Mouse (Mus musculus): ENCODE measurements around the gene Hip1. TPM values are rescaled to one million over a fixed set of nuclear protein-coding genes. Genes with fewer than 3 reads are reported as not detected.

Hip1 gene
- 18.3 and 21.8 TPM in 2 replicates for polyA plus RNA-seq (2012; rRNA removed)

DNA sequence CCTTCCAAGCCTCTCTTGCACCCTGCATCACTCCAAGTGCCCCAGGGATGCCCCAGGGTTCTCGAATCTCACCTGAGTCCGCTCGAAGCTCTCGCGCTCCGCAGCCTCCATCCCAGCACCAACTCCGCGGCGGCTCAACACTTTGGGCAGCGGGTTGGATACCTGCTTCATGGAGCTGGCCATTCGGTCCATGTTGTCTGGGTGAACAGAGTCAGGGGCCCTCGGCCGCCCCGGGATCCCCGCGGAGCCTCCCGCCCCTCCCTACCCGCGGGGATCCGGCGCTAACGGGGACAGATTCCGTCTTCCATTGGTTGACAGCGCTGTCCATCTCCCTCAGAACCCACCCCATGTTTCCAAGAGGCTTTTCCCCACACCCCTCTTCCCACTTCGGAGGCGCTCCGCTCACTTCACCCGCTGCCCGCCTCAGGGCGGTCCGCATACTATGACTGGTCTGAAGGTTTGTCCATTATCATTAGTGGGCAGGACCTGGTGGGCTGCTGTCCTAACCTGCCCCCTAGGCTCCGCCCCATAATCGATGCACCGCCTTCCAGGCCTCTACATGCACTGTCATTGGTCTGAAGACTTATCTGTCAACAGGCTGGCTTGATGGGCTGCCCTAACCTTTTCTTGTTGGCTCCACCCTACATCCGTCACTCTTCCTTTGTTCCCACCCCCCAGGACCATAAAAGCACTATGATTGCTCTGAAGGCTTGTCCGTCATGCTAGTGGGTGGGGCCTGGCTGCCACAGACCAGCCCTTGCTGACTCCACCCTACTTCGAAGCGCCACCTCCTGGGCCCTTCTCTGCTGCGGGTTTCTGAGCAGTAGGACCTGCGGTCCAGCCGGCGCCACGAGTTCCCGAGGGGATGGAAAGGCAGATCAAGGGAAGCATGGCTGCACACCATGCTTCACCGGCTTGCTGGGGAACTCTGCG is at the start of gene Hip1:
Gene Hip1 (minus strand): TSS at position 256 of the 933 bp plus-strand sequence.
- WGBS = under 1% methylated on average over 46 of the region's 46 CpGs
- Histone ChIP-seq H3K27ac (ENCODE audit: insufficient read depth, low read length) (peak within 1 kb of the TSS; percentile 25), H3K27me3 (ENCODE audit: control insufficient read depth, insufficient read depth, low read length) (no peaks in the 10 kb centered on the region), H3K4me3 (ENCODE audit: extremely low read depth, insufficient read depth, insufficient read length) (peak within 1 kb of the TSS; percentile 77), H3K36me3 (ENCODE audit: control insufficient read depth, insufficient read depth, low read length) (no peaks in the 10 kb centered on the region), H3K4me1 (ENCODE audit: control insufficient read depth, insufficient read depth, insufficient read length) (peaks cover 6% of the 10 kb centered on the region; the same call in 1 of the 2 replicates)
- peak; percentile 94 to 98 for DNase-seq (ENCODE audit: low read depth in 1 of 2, low spot score in 2 of 2)
- TF ChIP-seq CTCF (IDR thresholded peaks at IDR 0.05; ENCODE audit: extremely low read depth, insufficient read depth, insufficient read length, insufficient replicate concordance) (peak; percentile 36; the same call in 1 of the 2 replicates), POLR2A (IDR thresholded peaks at IDR 0.05; ENCODE audit: low read depth, low read length) (no peak)

DNA sequence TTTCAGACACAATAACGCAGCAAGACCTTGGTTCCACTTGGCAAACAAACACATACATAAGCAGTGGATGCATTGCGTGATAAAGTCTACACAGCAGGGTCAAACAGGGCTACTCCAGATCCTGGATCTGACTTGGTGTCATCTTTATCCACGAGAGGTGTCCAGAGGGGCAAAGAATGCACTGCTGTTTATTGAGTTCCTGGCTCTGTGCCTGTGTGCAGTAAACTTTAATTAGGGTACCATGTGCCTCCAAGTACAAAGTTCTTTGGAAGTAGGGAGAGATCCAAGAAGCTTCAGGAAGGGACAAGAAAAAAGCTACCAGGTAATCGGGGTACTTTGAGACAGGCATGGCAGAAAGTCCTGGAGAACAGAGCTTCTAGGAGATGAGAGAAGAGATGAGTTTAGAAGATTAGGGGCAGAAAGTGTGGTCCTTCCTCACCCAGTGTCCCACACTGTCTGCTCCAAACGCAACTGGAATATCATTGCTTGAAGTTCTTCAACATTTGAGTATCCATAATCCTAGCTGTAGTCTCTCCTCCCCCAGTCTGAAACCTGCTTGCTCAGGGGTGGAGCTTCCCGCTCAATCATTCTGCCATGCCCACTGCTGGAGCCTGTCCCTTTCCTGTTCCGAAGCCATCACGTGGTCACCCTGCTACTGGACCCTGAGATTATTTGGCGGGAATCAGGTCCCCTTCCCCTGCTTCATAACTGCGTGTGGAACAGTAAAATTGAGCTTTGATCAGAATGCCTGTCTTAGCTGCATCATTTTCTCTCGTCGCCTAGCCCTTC is 45.3 kb upstream of the Hip1 start:
- no peaks in the 10 kb centered on the region for H3K36me3 ChIP-seq (ENCODE audit: control insufficient read depth, insufficient read depth, low read length)
- no peak for DNase-seq (ENCODE audit: low read depth in 1 of 2, low spot score in 2 of 2)
- no peak overlapping the region for H3K27ac ChIP-seq (ENCODE audit: insufficient read depth, low read length)
- 83% methylated on average over 12 of the region's 12 CpGs for WGBS
- TF ChIP-seq CTCF (IDR thresholded peaks at IDR 0.05; ENCODE audit: extremely low read depth, insufficient read depth, insufficient read length, insufficient replicate concordance) (no peak), POLR2A (IDR thresholded peaks at IDR 0.05; ENCODE audit: low read depth, low read length) (no peak)
- H3K4me3 ChIP-seq (ENCODE audit: extremely low read depth, insufficient read depth, insufficient read length) = no peak overlapping the region
- no peaks in the 10 kb centered on the region for H3K4me1 ChIP-seq (ENCODE audit: control insufficient read depth, insufficient read depth, insufficient read length)
- no peaks in the 10 kb centered on the region for H3K27me3 ChIP-seq (ENCODE audit: control insufficient read depth, insufficient read depth, low read length)

DNA sequence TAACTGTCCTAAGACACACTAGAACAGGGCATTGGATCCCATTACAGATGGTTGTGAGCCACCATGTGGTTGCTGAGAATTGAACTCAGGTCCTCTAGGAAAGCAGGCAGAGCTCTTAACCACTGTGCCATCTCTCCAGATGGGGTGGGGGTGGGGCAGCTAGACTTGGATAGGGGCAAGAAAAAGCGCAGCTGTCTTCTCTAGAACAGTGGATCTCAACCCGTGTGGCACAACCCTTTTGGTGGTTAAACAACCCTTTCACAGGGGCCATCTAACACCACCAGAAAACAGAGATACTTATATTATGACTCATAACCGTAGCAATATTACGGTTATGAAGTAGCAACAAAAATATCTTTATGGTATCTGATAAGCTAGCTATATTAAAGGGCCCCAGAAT is 42.8 kb upstream of the Hip1 start:
- H3K27ac ChIP-seq (ENCODE audit: insufficient read depth, low read length) = no peak overlapping the region
- TF ChIP-seq POLR2A (IDR thresholded peaks at IDR 0.05; ENCODE audit: low read depth, low read length) (no peak), CTCF (IDR thresholded peaks at IDR 0.05; ENCODE audit: extremely low read depth, insufficient read depth, insufficient read length, insufficient replicate concordance) (no peak)
- no peak overlapping the region for H3K4me3 ChIP-seq (ENCODE audit: extremely low read depth, insufficient read depth, insufficient read length)
- no peaks in the 10 kb centered on the region for H3K27me3 ChIP-seq (ENCODE audit: control insufficient read depth, insufficient read depth, low read length)
- H3K4me1 ChIP-seq (ENCODE audit: control insufficient read depth, insufficient read depth, insufficient read length) = no peaks in the 10 kb centered on the region
- no peaks in the 10 kb centered on the region for H3K36me3 ChIP-seq (ENCODE audit: control insufficient read depth, insufficient read depth, low read length)
- no peak for DNase-seq (ENCODE audit: low read depth in 1 of 2, low spot score in 2 of 2)
- WGBS = 77% methylated on average over 4 of the region's 4 CpGs

DNA sequence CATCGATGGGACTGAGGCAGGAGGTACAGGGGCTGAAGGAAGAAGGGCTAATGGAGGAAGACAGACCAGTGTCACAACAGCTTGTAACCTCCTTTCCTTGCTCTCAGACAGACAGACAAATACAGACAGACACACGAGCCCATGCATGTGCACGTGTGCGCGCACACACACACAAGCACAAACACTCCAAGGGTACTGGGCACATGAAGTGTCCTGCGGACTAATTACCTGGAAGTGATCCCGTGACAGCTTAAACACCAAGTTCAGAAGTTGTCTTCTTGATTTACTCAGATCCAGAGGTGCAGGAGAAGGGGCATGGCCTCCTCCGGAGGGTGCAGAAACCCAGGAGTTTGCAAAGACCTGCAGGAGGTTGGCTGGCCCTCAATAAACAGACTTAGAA is 40.8 kb upstream of the Hip1 start:
- no peaks in the 10 kb centered on the region for H3K27me3 ChIP-seq (ENCODE audit: control insufficient read depth, insufficient read depth, low read length)
- no peak overlapping the region for H3K4me3 ChIP-seq (ENCODE audit: extremely low read depth, insufficient read depth, insufficient read length)
- no peak for DNase-seq (ENCODE audit: low read depth in 1 of 2, low spot score in 2 of 2)
- H3K27ac ChIP-seq (ENCODE audit: insufficient read depth, low read length) = no peak overlapping the region
- H3K36me3 ChIP-seq (ENCODE audit: control insufficient read depth, insufficient read depth, low read length) = no peaks in the 10 kb centered on the region
- no peak for TF ChIP-seq POLR2A (IDR thresholded peaks at IDR 0.05; ENCODE audit: low read depth, low read length)
- no peak for TF ChIP-seq CTCF (IDR thresholded peaks at IDR 0.05; ENCODE audit: extremely low read depth, insufficient read depth, insufficient read length, insufficient replicate concordance)
- H3K4me1 ChIP-seq (ENCODE audit: control insufficient read depth, insufficient read depth, insufficient read length) = no peaks in the 10 kb centered on the region
- 92% methylated on average over 8 of the region's 8 CpGs for WGBS

DNA sequence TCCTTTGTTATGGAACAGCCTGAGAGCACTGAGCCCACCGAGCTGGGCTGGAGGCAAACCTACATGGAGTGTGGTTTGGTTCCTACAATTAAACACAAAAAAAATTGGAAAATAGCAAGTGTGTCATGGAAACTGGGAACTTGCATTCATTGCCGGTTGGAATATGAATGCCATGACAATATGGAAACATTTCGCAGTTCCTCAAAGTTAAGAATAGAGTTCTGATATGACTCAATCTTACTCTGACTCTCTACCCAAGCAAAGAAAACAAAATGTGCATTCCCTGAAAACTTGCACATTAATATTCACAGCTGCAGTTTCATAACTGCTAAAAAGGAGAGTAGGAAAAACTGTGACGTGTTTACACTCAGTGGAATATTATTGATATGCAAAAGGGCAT is 37.4 kb upstream of the Hip1 start:
- no peaks in the 10 kb centered on the region for H3K27me3 ChIP-seq (ENCODE audit: control insufficient read depth, insufficient read depth, low read length)
- 84% methylated on average over 4 of the region's 4 CpGs for WGBS
- no peak for TF ChIP-seq POLR2A (IDR thresholded peaks at IDR 0.05; ENCODE audit: low read depth, low read length)
- TF ChIP-seq CTCF (IDR thresholded peaks at IDR 0.05; ENCODE audit: extremely low read depth, insufficient read depth, insufficient read length, insufficient replicate concordance) = no peak
- no peaks in the 10 kb centered on the region for H3K4me1 ChIP-seq (ENCODE audit: control insufficient read depth, insufficient read depth, insufficient read length)
- no peak overlapping the region for H3K4me3 ChIP-seq (ENCODE audit: extremely low read depth, insufficient read depth, insufficient read length)
- DNase-seq (ENCODE audit: low read depth in 1 of 2, low spot score in 2 of 2) = no peak
- no peak overlapping the region for H3K27ac ChIP-seq (ENCODE audit: insufficient read depth, low read length)
- no peaks in the 10 kb centered on the region for H3K36me3 ChIP-seq (ENCODE audit: control insufficient read depth, insufficient read depth, low read length)

DNA sequence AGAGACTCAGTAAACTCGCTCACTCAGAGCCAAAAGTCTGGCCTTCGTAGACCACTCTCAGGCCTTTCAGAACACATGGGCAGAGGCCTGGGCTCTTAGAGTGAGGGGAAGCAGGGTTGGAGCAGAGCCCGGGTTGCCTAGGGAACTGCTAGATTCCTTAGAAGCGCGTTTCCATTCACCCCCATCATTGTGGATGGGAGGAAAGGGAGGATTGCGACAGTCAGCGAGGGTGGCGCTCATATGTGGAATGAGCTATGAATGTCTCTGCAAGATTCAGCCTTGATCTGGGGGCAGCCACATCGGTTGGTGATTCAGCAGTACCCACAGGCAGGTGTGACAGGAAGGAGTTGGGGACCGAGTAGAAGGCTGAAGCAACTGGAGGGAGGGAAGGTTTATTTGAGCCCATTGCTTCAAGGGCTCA is 34.4 kb upstream of the Hip1 start:
- DNase-seq (ENCODE audit: low read depth in 1 of 2, low spot score in 2 of 2) = no peak
- Histone ChIP-seq H3K4me1 (ENCODE audit: control insufficient read depth, insufficient read depth, insufficient read length) (no peaks in the 10 kb centered on the region), H3K27ac (ENCODE audit: insufficient read depth, low read length) (no peak overlapping the region), H3K27me3 (ENCODE audit: control insufficient read depth, insufficient read depth, low read length) (no peaks in the 10 kb centered on the region), H3K36me3 (ENCODE audit: control insufficient read depth, insufficient read depth, low read length) (no peaks in the 10 kb centered on the region), H3K4me3 (ENCODE audit: extremely low read depth, insufficient read depth, insufficient read length) (no peak overlapping the region)
- TF ChIP-seq CTCF (IDR thresholded peaks at IDR 0.05; ENCODE audit: extremely low read depth, insufficient read depth, insufficient read length, insufficient replicate concordance) (no peak), POLR2A (IDR thresholded peaks at IDR 0.05; ENCODE audit: low read depth, low read length) (no peak)
- 91% methylated on average over 10 of the region's 10 CpGs for WGBS

Measured in spleen, adult 2 months (tissue).